Mouse (Mus musculus): ENCODE measurements around the gene Abhd13.

DNA sequence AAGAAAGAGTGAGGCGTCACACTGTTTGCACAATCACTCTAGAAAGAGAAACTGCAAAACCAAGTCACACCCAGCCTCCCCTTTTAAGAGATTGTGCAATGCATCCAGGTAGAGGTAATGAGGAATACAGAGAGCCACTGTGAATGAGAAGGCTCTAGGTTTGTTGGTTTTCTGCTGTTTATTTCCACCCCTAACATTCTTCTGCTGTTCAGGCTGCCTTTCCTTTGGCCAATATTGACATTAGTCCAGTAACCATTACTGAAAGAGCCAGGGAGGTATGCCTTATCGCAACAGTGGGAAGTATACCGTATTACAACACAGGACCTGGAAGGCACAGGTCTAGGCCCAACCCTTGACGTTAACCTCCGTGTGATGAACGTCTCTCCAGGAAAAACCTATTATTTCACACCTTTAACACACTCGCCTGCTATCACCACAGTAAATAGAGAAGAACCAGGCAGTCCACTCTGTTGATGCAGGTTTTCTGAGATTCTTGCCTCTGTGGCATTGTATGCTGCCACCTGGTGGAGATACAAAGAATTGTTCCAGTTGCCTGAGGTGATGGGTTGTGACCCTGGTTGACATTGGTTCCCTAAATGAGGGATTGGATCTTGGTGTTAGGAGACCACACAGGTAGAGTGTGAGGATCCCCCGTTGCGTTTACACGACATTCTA lies 42.5 kb upstream of the Abhd13 start:
- TF ChIP-seq CTCF (IDR thresholded peaks at IDR 0.05; ENCODE audit: insufficient read depth, low read length) (peak; percentile 37; the same call in 1 of the 2 replicates), POLR2A (IDR thresholded peaks at IDR 0.05; ENCODE audit: borderline replicate concordance, extremely low read depth, low read depth, low read length) (no peak)
